Mouse (Mus musculus) liver, postnatal 0 days (tissue): ENCODE results near the gene Hp1bp3. TPM values are rescaled to one million over a fixed set of nuclear protein-coding genes. Genes with fewer than 3 reads are reported as not detected.

Experiments
- ATAC-seq: fragments of 200-750 bp; cut with Nextera tagmentation; 2 replicates; pipeline ENCODE4 v1.8.0; 2017; ENCODE audit warnings: mild to moderate bottlenecking, moderate library complexity
- DNase-seq: peaks from one replicate; pipeline ENCODE4 v3.0.0-alpha.2; 2016
- H3K27ac ChIP-seq: fragments of 300-500 bp; sonication (generic); 2 replicates; pipeline ENCODE4 v1.5.1; 2014; ENCODE audit warnings: antibody characterized with exemption, moderate library complexity, mild to moderate bottlenecking, low read depth
- H3K27me3 ChIP-seq: fragments of 300-500 bp; sonication (generic); 2 replicates; pipeline ENCODE4 v1.6.1; 2014; ENCODE audit warnings: low read length, control low read depth, mixed read lengths; ENCODE audit not compliant: insufficient read depth
- H3K36me3 ChIP-seq: fragments of 300-500 bp; sonication (generic); replicated peaks from 2 replicates; pipeline ENCODE4 v1.6.1; 2014; ENCODE audit warnings: mild to moderate bottlenecking, control low read depth, low read length, moderate library complexity, mixed read lengths; ENCODE audit not compliant: insufficient read depth
- H3K4me1 ChIP-seq: fragments of 300-500 bp; sonication (generic); 2 replicates; pipeline ENCODE4 v1.6.1; 2014; ENCODE audit warnings: antibody characterized with exemption, mild to moderate bottlenecking, control low read depth; ENCODE audit not compliant: insufficient read depth
- H3K4me2 ChIP-seq: fragments of 300-500 bp; sonication (generic); 2 replicates; pipeline ENCODE4 v1.6.1; 2014; ENCODE audit warnings: low read depth, mild to moderate bottlenecking, low read length, moderate library complexity, mixed read lengths
- H3K4me3 ChIP-seq: fragments of 300-500 bp; sonication (generic); 2 replicates; pipeline ENCODE4 v1.5.1; 2014; ENCODE audit warnings: low read depth, low read length
- H3K9ac ChIP-seq: fragments of 300-500 bp; sonication (generic); replicated peaks from 2 replicates; pipeline ENCODE4 v1.6.1; 2014; ENCODE audit warnings: mild to moderate bottlenecking, moderate library complexity
- H3K9me3 ChIP-seq: fragments of 300-500 bp; sonication (generic); 2 replicates; pipeline ENCODE4 v1.6.1; 2016; ENCODE audit warnings: mild to moderate bottlenecking, control low read depth, low read length, mixed read lengths
- CTCF ChIP-seq: sonication (generic); IDR thresholded peaks from 2 replicates; pipeline ENCODE4 v1.5.1; 2016; ENCODE audit warnings: antibody characterized with exemption, low read depth
- EP300 ChIP-seq: IDR thresholded peaks from 2 replicates; pipeline ENCODE4 v1.6.1; 2016; ENCODE audit warnings: antibody characterized with exemption, low read depth, mild to moderate bottlenecking
- WGBS: fragments of 180-500 bp; shearing (Covaris S2); extraction: QIAGEN DNeasy Blood & Tissue Kit; methylation state at CpG from one replicate; pipeline ENCODE4 v1.1.7; 2014; ENCODE audit not compliant: insufficient replicate concordance; 5-methylcytosine and 5-hydroxymethylcytosine counted together
- polyA plus RNA-seq: library from polyadenylated mRNA; unstranded; fragments of >200 nt; fragmentation: Nextera tagmentation; extraction: Ambion mirVana; gene quantifications from 2 replicates; pipeline ENCODE4 v1.2.1, GENCODE M21; 2015

Hp1bp3 gene
- polyA plus RNA-seq, 1 experiment from 2014 or later: 43.6 TPM

DNA sequence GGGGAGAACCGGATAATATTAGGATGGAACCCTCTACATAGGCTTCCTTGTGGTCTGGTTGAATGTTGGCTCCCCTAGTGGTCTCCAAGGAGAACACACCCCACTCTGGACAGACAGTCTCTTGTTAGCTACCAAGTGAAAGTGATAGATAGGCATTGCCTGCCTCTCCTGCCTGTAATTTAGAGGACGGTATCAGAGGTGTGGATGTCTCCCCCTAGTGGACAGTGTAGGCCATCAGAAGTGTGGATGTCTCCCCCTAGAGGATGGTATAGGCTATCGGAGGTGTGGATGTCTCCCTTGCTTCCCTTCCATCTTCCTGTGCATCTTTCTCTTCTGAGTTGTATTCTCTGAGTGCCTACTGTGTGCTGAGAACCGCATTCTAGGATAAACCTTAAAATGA lies 66.7 kb downstream of the Hp1bp3 start:
- ATAC-seq: peak; percentile 91
- Histone ChIP-seq H3K27me3 (no peaks in the 10 kb centered on the region), H3K4me1 (no peaks in the 10 kb centered on the region), H3K9me3 (no peaks in the 10 kb centered on the region), H3K36me3 (no peaks in the 10 kb centered on the region), H3K9ac (no peak overlapping the region), H3K27ac (no peak overlapping the region), H3K4me3 (no peak overlapping the region), H3K4me2 (no peak overlapping the region)
- TF ChIP-seq EP300 (no peak), CTCF (peak; percentile 100)
- DNase-seq: peak; percentile 78
- WGBS: 18% methylated on average over 4 of the region's 4 CpGs

GRCm38 (mm10) chr4:138286411-138286810 lies 70.3 kb downstream of the Hp1bp3 start:
- no peak overlapping the region for H3K9ac ChIP-seq
- no peak overlapping the region for H3K4me3 ChIP-seq
- no peaks in the 10 kb centered on the region for H3K36me3 ChIP-seq
- no peak overlapping the region for H3K27ac ChIP-seq
- DNase-seq (no peak), ATAC-seq (no peak)
- no peaks in the 10 kb centered on the region for H3K4me1 ChIP-seq
- no peak for TF ChIP-seq EP300
- no peak for TF ChIP-seq CTCF
- H3K4me2 ChIP-seq: no peak overlapping the region
- no peaks in the 10 kb centered on the region for H3K9me3 ChIP-seq
- 73% methylated on average over 12 of the region's 12 CpGs for WGBS
- no peaks in the 10 kb centered on the region for H3K27me3 ChIP-seq

DNA sequence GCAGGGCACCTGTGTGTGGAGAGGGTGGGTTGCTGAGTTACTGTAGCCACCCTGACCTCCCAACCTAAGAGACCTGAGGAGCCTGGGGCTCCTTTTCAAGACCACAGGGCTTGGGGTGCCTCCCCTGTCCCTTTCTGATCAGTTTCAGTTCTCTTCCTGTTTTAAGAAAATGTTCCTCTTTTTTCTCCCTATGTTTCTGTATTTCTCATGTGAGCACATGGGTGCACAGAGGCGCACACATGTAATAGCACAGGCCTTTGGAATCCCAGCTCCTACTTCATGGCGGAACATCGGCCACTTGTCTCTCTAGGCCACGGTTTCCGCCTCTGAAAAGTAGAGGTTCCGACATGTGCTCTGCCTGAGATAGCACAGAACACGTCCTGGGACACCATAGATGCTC lies 72.6 kb downstream of the Hp1bp3 start:
- no peak overlapping the region for H3K27ac ChIP-seq
- ATAC-seq (no peak), DNase-seq (no peak)
- no peaks in the 10 kb centered on the region for H3K4me1 ChIP-seq
- no peak overlapping the region for H3K4me2 ChIP-seq
- no peaks in the 10 kb centered on the region for H3K9me3 ChIP-seq
- H3K27me3 ChIP-seq: no peaks in the 10 kb centered on the region
- TF ChIP-seq EP300 (no peak), CTCF (no peak)
- H3K36me3 ChIP-seq: no peaks in the 10 kb centered on the region
- H3K4me3 ChIP-seq: no peak overlapping the region
- H3K9ac ChIP-seq: no peak overlapping the region
- WGBS: 69% methylated on average over 7 of the region's 7 CpGs

GRCm38 (mm10) chr4:138292028-138292427 lies 75.9 kb downstream of the Hp1bp3 start:
- ATAC-seq: no peak
- H3K27ac ChIP-seq: no peak overlapping the region
- no peak for TF ChIP-seq CTCF
- TF ChIP-seq EP300: no peak
- H3K36me3 ChIP-seq: no peaks in the 10 kb centered on the region
- no peak overlapping the region for H3K9ac ChIP-seq
- no peaks in the 10 kb centered on the region for H3K9me3 ChIP-seq
- WGBS: 85% methylated on average over 13 of the region's 13 CpGs
- H3K4me3 ChIP-seq: no peak overlapping the region
- no peak for DNase-seq
- no peaks in the 10 kb centered on the region for H3K27me3 ChIP-seq
- H3K4me1 ChIP-seq: no peaks in the 10 kb centered on the region
- H3K4me2 ChIP-seq: no peak overlapping the region

GRCm38 (mm10) chr4:138293261-138293948 lies 77.3 kb downstream of the Hp1bp3 start:
- WGBS: 68% methylated on average over 18 of the region's 18 CpGs
- ATAC-seq (no peak), DNase-seq (no peak)
- Histone ChIP-seq H3K9ac (no peak overlapping the region), H3K36me3 (no peaks in the 10 kb centered on the region), H3K4me3 (no peak overlapping the region), H3K9me3 (no peaks in the 10 kb centered on the region), H3K4me1 (no peaks in the 10 kb centered on the region), H3K27ac (no peak overlapping the region), H3K27me3 (no peaks in the 10 kb centered on the region), H3K4me2 (no peak overlapping the region)
- TF ChIP-seq CTCF (no peak), EP300 (no peak)

GRCm38 (mm10) chr4:138293949-138294550 lies 78.0 kb downstream of the Hp1bp3 start:
- ATAC-seq: no peak
- Histone ChIP-seq H3K9ac (no peak overlapping the region), H3K27me3 (no peaks in the 10 kb centered on the region)

More at GRCm38 (mm10) chr4:138293949-138294550, 78.0 kb downstream of the Hp1bp3 start:
- Histone ChIP-seq H3K27ac (no peak overlapping the region), H3K4me2 (no peak overlapping the region), H3K4me3 (no peak overlapping the region), H3K4me1 (no peaks in the 10 kb centered on the region), H3K9me3 (no peaks in the 10 kb centered on the region), H3K36me3 (no peaks in the 10 kb centered on the region)
- TF ChIP-seq CTCF: no peak
- TF ChIP-seq EP300: no peak
- WGBS: 79% methylated on average over 11 of the region's 14 CpGs
- no peak for DNase-seq

Other genes with a start within 250 kb of the Hp1bp3 start
- gene Eif4g3, start 223.3 kb upstream of the Hp1bp3 start, polyA plus RNA-seq: 5.8 and 5.9 TPM in 2 replicates
- 0.40 and 0.51 TPM in 2 replicates for gene Sh2d5, start 34.1 kb downstream of the Hp1bp3 start, polyA plus RNA-seq
- 0.07 and 0.08 TPM in 2 replicates for gene Kif17, start 34.1 kb downstream of the Hp1bp3 start, polyA plus RNA-seq
- 102 and 111 TPM in 2 replicates for gene Ddost, start 88.4 kb downstream of the Hp1bp3 start, polyA plus RNA-seq
- 52.5 and 69.5 TPM in 2 replicates for gene Pink1, start 110.0 kb downstream of the Hp1bp3 start, polyA plus RNA-seq
- 17.7 and 24.2 TPM in 2 replicates for gene Cda, start 151.7 kb downstream of the Hp1bp3 start, polyA plus RNA-seq
- not detected in 2 replicates for gene Fam43b, start 180.2 kb downstream of the Hp1bp3 start, polyA plus RNA-seq
- 17.5 and 20.0 TPM in 2 replicates for gene Mul1, start 218.4 kb downstream of the Hp1bp3 start, polyA plus RNA-seq
- 5.5 and 6.1 TPM in 2 replicates for gene Camk2n1, start 238.0 kb downstream of the Hp1bp3 start, polyA plus RNA-seq